Mouse (Mus musculus): ENCODE data around the gene Zhx3.

DNA sequence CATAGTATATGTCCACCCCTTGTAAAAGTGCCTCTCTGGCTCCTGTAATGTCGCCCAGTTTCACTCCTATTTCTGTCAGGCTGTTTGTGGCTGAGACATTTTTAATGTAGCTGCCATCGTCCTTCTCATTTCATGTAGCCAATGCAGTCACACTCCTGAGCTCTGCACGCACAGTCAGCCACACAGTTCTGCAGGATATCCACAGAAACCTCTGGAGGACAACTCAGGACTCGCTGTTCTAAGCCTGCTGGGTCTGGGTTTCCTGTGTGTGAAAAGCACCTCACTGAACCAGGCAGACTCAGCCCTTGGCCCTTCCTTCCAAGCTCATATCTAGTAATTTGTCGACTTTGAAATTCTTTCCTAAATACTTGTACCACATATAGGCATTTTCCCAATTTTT, 148.3 kb downstream of the Zhx3 start:
- no peak for TF ChIP-seq CTCF (IDR thresholded peaks at IDR 0.05; ENCODE audit: low read depth)
- TF ChIP-seq EP300 (IDR thresholded peaks at IDR 0.05; ENCODE audit: low read depth) = no peak
